Comparison of ENCODE assay signal across 16 mouse cellular contexts in the genomic region with DNA sequence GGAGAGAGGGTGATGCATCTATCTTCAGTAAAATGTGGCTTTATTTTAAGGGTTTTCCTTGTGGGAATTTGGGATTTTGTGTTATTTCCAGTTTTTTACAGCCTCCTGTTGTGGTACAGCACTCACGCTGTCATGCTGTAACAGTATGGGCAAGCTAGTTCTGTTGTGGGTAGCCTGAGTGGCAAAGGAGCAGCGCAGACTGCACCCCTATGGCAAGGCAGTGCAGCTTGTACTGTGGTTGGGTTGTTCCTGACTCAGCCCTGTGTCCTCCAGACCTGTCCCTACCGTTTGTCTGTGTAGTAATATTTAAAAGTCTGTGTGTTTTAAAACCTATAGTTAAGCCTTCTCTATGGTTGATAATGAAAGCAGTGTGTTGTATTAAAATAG.
DNase-seq lines count a peak whose midpoint lies in the region; ATAC-seq and TF ChIP-seq lines count a peak whose summit lies in the region.
"Had no signal": no experiment of that assay in that cellular context is flagged by ENCODE, and none has a peak within 500 bp of the region (broad histone marks: within the 10 kb centered on the region; RNA-seq: fewer than 3 reads in every experiment).

No protein-coding gene starts in this region.

- H3K4me3 ChIP-seq in forebrain, embryonic 15.5 days = no peak overlapping the region
- no peak overlapping the region for H3K4me3 ChIP-seq in hindbrain, postnatal 0 days (ENCODE audit: low read length)
- no peak overlapping the region for H3K4me3 ChIP-seq in neural tube, embryonic 13.5 days
- H3K4me3 ChIP-seq: embryonic facial prominence, embryonic 15.5 days had no signal

- no peaks in the 10 kb centered on the region for H3K27me3 ChIP-seq in forebrain, embryonic 15.5 days
- no peaks in the 10 kb centered on the region for H3K27me3 ChIP-seq in hindbrain, postnatal 0 days (ENCODE audit: insufficient read depth, low read length)
- H3K27me3 ChIP-seq in neural tube, embryonic 13.5 days = no peaks in the 10 kb centered on the region
- H3K27me3 ChIP-seq: embryonic facial prominence, embryonic 15.5 days had no signal

- ATAC-seq in frontal cortex, adult (ENCODE audit: low TSS enrichment) = peak; percentile 81
- ATAC-seq in forebrain, embryonic 15.5 days (replicated peaks) = peak; percentile 94
- peak; percentile 87 for ATAC-seq in hindbrain, postnatal 0 days
- peak; percentile 95 for ATAC-seq in neural tube, embryonic 13.5 days (ENCODE audit: low read depth)
- ATAC-seq: intestine, postnatal 0 days had no signal

- 1% methylated on average over 3 of the region's 3 CpGs for WGBS in forebrain, embryonic 15.5 days
- 20% methylated on average over 3 of the region's 3 CpGs for WGBS in hindbrain, postnatal 0 days
- 29% methylated on average over 3 of the region's 3 CpGs for WGBS in neural tube, embryonic 13.5 days

- H3K4me2 ChIP-seq in forebrain, embryonic 15.5 days (replicated peaks) = peak overlapping the region; percentile 24
- 0 out of 2 replicates have a peak overlapping the region, but pooled peaks have one; percentile 16 for H3K4me2 ChIP-seq in hindbrain, postnatal 0 days (ENCODE audit: low read depth, low read length)
- peak overlapping the region; percentile 15 for H3K4me2 ChIP-seq in neural tube, embryonic 13.5 days
- H3K4me2 ChIP-seq: embryonic facial prominence, embryonic 15.5 days had no signal

- peaks cover 13% of the 10 kb centered on the region; the same call in 1 of the 2 replicates for H3K36me3 ChIP-seq in forebrain, embryonic 15.5 days
- H3K36me3 ChIP-seq in hindbrain, postnatal 0 days (ENCODE audit: insufficient read depth, low read length) = peaks cover 5% of the 10 kb centered on the region
- peaks cover 18% of the 10 kb centered on the region for H3K36me3 ChIP-seq in neural tube, embryonic 13.5 days

- H3K4me1 ChIP-seq in forebrain, embryonic 15.5 days = peaks cover 10% of the 10 kb centered on the region
- H3K4me1 ChIP-seq in hindbrain, postnatal 0 days (ENCODE audit: insufficient read depth, low read length) = no peaks in the 10 kb centered on the region
- H3K4me1 ChIP-seq in neural tube, embryonic 13.5 days (replicated peaks) = no peaks in the 10 kb centered on the region
- H3K4me1 ChIP-seq: embryonic facial prominence, embryonic 15.5 days had no signal

- H3K9me3 ChIP-seq in forebrain, embryonic 15.5 days = no peaks in the 10 kb centered on the region
- H3K9me3 ChIP-seq in hindbrain, postnatal 0 days (ENCODE audit: low read length) = no peaks in the 10 kb centered on the region
- no peaks in the 10 kb centered on the region for H3K9me3 ChIP-seq in neural tube, embryonic 13.5 days
- H3K9me3 ChIP-seq: embryonic facial prominence, embryonic 15.5 days had no signal

- peak overlapping the region; percentile 78 for H3K27ac ChIP-seq in forebrain, embryonic 15.5 days (replicated peaks)
- peak overlapping the region; percentile 46; the same call in 1 of the 2 replicates for H3K27ac ChIP-seq in hindbrain, postnatal 0 days
- H3K27ac ChIP-seq in neural tube, embryonic 13.5 days (replicated peaks) = peak overlapping the region; percentile 77
- H3K27ac ChIP-seq: embryonic facial prominence, embryonic 15.5 days had no signal

- DNase-seq in frontal cortex, postnatal 10 days (ENCODE audit: low spot score in 2 of 2) = no peak
- peak; percentile 44 for DNase-seq in hindbrain, postnatal 0 days (ENCODE audit: low spot score)
- DNase-seq in right cerebral cortex, adult 2 months (ENCODE audit: low spot score in 2 of 2) = no peak
- DNase-seq in adipocyte (ENCODE audit: low spot score) = no peak
- no peak for DNase-seq in adrenal gland, postnatal 10 days
- DNase-seq: adrenal gland, adult 8-10 months; cerebellum, postnatal 25 days; kidney, postnatal 36 days; lung, adult 2 months; spleen, adult 18-20 months; thymus, postnatal 36 days had no signal

- no peak for TF ChIP-seq CTCF in hindbrain, postnatal 0 days (IDR thresholded peaks at IDR 0.05; ENCODE audit: low read depth)

- H3K9ac ChIP-seq in forebrain, embryonic 15.5 days (replicated peaks) = peak overlapping the region; percentile 24; the same call in 1 of the 2 replicates
- H3K9ac ChIP-seq in hindbrain, postnatal 0 days (replicated peaks; ENCODE audit: low read length) = no peak overlapping the region
- no peak overlapping the region for H3K9ac ChIP-seq in neural tube, embryonic 13.5 days
- H3K9ac ChIP-seq: embryonic facial prominence, embryonic 15.5 days had no signal
